Mouse (Mus musculus): Measurements from ENCODE around the gene Selplg. TPM values are rescaled to one million over a fixed set of nuclear protein-coding genes. Genes with fewer than 3 reads are reported as not detected.
"Not testable (repeated sequence)": the region's sequence is repeated elsewhere in the genome, so short reads cannot be mapped to it uniquely, and the experiment has no call there.

The Selplg gene
- polyA plus RNA-seq, 1 experiment = 96.6 TPM

- WGBS = 36% methylated on average over 11 of the region's 11 CpGs
- no peak for DNase-seq
- no peak for TF ChIP-seq POLR2A (IDR thresholded peaks at IDR 0.05; ENCODE audit: borderline replicate concordance, extremely low read depth, low read depth, low read length)
- TF ChIP-seq CTCF (IDR thresholded peaks at IDR 0.05; ENCODE audit: insufficient read depth, low read length) = no peak
- no peak overlapping the region for H3K4me3 ChIP-seq (replicated peaks; ENCODE audit: extremely low read depth, low read depth, low read length)
- peaks cover 2% of the 10 kb centered on the region; the same call in 1 of the 2 replicates for H3K4me1 ChIP-seq (ENCODE audit: control insufficient read depth, insufficient read depth, low read length)
Measured at GRCm38 (mm10) chr5:113790453-113791196, 41.8 kb downstream of the Selplg start.

GRCm38 (mm10) chr5:113789075-113789788 lies 43.2 kb downstream of the Selplg start:
- WGBS = 46% methylated on average over 7 of the region's 7 CpGs
- DNase-seq = no peak
- Histone ChIP-seq H3K4me1 (ENCODE audit: control insufficient read depth, insufficient read depth, low read length) (peaks cover 2% of the 10 kb centered on the region; the same call in 1 of the 2 replicates), H3K4me3 (replicated peaks; ENCODE audit: extremely low read depth, low read depth, low read length) (no peak overlapping the region)
- TF ChIP-seq POLR2A (IDR thresholded peaks at IDR 0.05; ENCODE audit: borderline replicate concordance, extremely low read depth, low read depth, low read length) (no peak), CTCF (IDR thresholded peaks at IDR 0.05; ENCODE audit: insufficient read depth, low read length) (no peak)

- WGBS = 65% methylated on average over 6 of the region's 6 CpGs
- DNase-seq = no peak
- Histone ChIP-seq H3K4me3 (replicated peaks; ENCODE audit: extremely low read depth, low read depth, low read length) (no peak overlapping the region), H3K4me1 (ENCODE audit: control insufficient read depth, insufficient read depth, low read length) (peaks cover 2% of the 10 kb centered on the region; the same call in 1 of the 2 replicates)
- TF ChIP-seq POLR2A (IDR thresholded peaks at IDR 0.05; ENCODE audit: borderline replicate concordance, extremely low read depth, low read depth, low read length) = no peak
- no peak for TF ChIP-seq CTCF (IDR thresholded peaks at IDR 0.05; ENCODE audit: insufficient read depth, low read length)
Measured at GRCm38 (mm10) chr5:113788645-113789044, 43.8 kb downstream of the Selplg start.

GRCm38 (mm10) chr5:113786985-113787384 lies 45.5 kb downstream of the Selplg start:
- no peak for TF ChIP-seq CTCF (IDR thresholded peaks at IDR 0.05; ENCODE audit: insufficient read depth, low read length)
- no peak for TF ChIP-seq POLR2A (IDR thresholded peaks at IDR 0.05; ENCODE audit: borderline replicate concordance, extremely low read depth, low read depth, low read length)
- 51% methylated on average over 5 of the region's 5 CpGs for WGBS
- peaks cover 2% of the 10 kb centered on the region for H3K4me1 ChIP-seq (ENCODE audit: control insufficient read depth, insufficient read depth, low read length)
- DNase-seq = no peak
- H3K4me3 ChIP-seq (replicated peaks; ENCODE audit: extremely low read depth, low read depth, low read length) = no peak overlapping the region

GRCm38 (mm10) chr5:113784104-113784503 lies 48.3 kb downstream of the Selplg start:
- DNase-seq; H3K4me1 ChIP-seq (ENCODE audit: control insufficient read depth, insufficient read depth, low read length); H3K4me3 ChIP-seq (replicated peaks; ENCODE audit: extremely low read depth, low read depth, low read length): not testable (repeated sequence)
- WGBS = 36% methylated on average over 3 of the region's 3 CpGs

GRCm38 (mm10) chr5:113783581-113784001 lies 48.9 kb downstream of the Selplg start:
- no peaks in the 10 kb centered on the region; the same call in 1 of the 2 replicates for H3K4me1 ChIP-seq (ENCODE audit: control insufficient read depth, insufficient read depth, low read length)
- no peak overlapping the region for H3K4me3 ChIP-seq (replicated peaks; ENCODE audit: extremely low read depth, low read depth, low read length)
- TF ChIP-seq CTCF (IDR thresholded peaks at IDR 0.05; ENCODE audit: insufficient read depth, low read length) (no peak), POLR2A (IDR thresholded peaks at IDR 0.05; ENCODE audit: borderline replicate concordance, extremely low read depth, low read depth, low read length) (no peak)
- no peak for DNase-seq
- WGBS = 16% methylated on average over 12 of the region's 12 CpGs

- no peak for TF ChIP-seq POLR2A (IDR thresholded peaks at IDR 0.05; ENCODE audit: borderline replicate concordance, extremely low read depth, low read depth, low read length)
- TF ChIP-seq CTCF (IDR thresholded peaks at IDR 0.05; ENCODE audit: insufficient read depth, low read length) = no peak
- DNase-seq = no peak
- 72% methylated on average over 7 of the region's 7 CpGs for WGBS
- H3K4me1 ChIP-seq (ENCODE audit: control insufficient read depth, insufficient read depth, low read length) = no peaks in the 10 kb centered on the region; the same call in 1 of the 2 replicates
- no peak overlapping the region for H3K4me3 ChIP-seq (replicated peaks; ENCODE audit: extremely low read depth, low read depth, low read length)
Measured at GRCm38 (mm10) chr5:113782624-113783023, 49.8 kb downstream of the Selplg start.

GRCm38 (mm10) chr5:113781875-113782274 lies 50.6 kb downstream of the Selplg start:
- Histone ChIP-seq H3K4me1 (ENCODE audit: control insufficient read depth, insufficient read depth, low read length) (no peaks in the 10 kb centered on the region; the same call in 1 of the 2 replicates), H3K4me3 (replicated peaks; ENCODE audit: extremely low read depth, low read depth, low read length) (no peak overlapping the region)
- no peak for DNase-seq
- WGBS = 70% methylated on average over 7 of the region's 7 CpGs
- TF ChIP-seq POLR2A (IDR thresholded peaks at IDR 0.05; ENCODE audit: borderline replicate concordance, extremely low read depth, low read depth, low read length) (no peak), CTCF (IDR thresholded peaks at IDR 0.05; ENCODE audit: insufficient read depth, low read length) (no peak)

- 77% methylated on average over 7 of the region's 7 CpGs for WGBS
- H3K4me1 ChIP-seq (ENCODE audit: control insufficient read depth, insufficient read depth, low read length) = no peaks in the 10 kb centered on the region; the same call in 1 of the 2 replicates
- H3K4me3 ChIP-seq (replicated peaks; ENCODE audit: extremely low read depth, low read depth, low read length) = no peak overlapping the region
- no peak for DNase-seq
- no peak for TF ChIP-seq POLR2A (IDR thresholded peaks at IDR 0.05; ENCODE audit: borderline replicate concordance, extremely low read depth, low read depth, low read length)
- TF ChIP-seq CTCF (IDR thresholded peaks at IDR 0.05; ENCODE audit: insufficient read depth, low read length) = no peak
Measured at GRCm38 (mm10) chr5:113781254-113781653, 51.2 kb downstream of the Selplg start.

Measured in lung, adult 2 months (tissue).